Mouse (Mus musculus): ENCODE measurements at regions not wholly inside any gene's neighbourhood (a gene's known extent, or its start where the extent isn't known, plus 50 kb on each side); places are given as distances from the start of the nearest gene placed in this dataset.

GRCm38 (mm10) chr13:31486373-31486772 lies 69.6 kb upstream of the Foxq1 start:
- DNase-seq (ENCODE audit: low spot score in 2 of 2): no peak

- DNase-seq (ENCODE audit: low spot score in 2 of 2): no peak
These were observed 67.7 kb upstream of the Foxq1 start for GRCm38 (mm10) chr13:31488186-31488585.

GRCm38 (mm10) chr13:31503191-31503590 lies 52.7 kb upstream of the Foxq1 start:
- DNase-seq (ENCODE audit: low spot score in 2 of 2): no peak

GRCm38 (mm10) chr13:31503832-31504231 lies 52.1 kb upstream of the Foxq1 start:
- DNase-seq (ENCODE audit: low spot score in 2 of 2): no peak

- DNase-seq (ENCODE audit: low spot score in 2 of 2): no peak
These were observed 51.6 kb upstream of the Foxq1 start for GRCm38 (mm10) chr13:31504316-31504715.

GRCm38 (mm10) chr13:31505386-31505785 lies 50.5 kb upstream of the Foxq1 start:
- DNase-seq (ENCODE audit: low spot score in 2 of 2): no peak

Data from layer of hippocampus, adult 8-10 months (tissue).